8 mouse cellular contexts compared by ENCODE assay signal in the genomic region with DNA sequence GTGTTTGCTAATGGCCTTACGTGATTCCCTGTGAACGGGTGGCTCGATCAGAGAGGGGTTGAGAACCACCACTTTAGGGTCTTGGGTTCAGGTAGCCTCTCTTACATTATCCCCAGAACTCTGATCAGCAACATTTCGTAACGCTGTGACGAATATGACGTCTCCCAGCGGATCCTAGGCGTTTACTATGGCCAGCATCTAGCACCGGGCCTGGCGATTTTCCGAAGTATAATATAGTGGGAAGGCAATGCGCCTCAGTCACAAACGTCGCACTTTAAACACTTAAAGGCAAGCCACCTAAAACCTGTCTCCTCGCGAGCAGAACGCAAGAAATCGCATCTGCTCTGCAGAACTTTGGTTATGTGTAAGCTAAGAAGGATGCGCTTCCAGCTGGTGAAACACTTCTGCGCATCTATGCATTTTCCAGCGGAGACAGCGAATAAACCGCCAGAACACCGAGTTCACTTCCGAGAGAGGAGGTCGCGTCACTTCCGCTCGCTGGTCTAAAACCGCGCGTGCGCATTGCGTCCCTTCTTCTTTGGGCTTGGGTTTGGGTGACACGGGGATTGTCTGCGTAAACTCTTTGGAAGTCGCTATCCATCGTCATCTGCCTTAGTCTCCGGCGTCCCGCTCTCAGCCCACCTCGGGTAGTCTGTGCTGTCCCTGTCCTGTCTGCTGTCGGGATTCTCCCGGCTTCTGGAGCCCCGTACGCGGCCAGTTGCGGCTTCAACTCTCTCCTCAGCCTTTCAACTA. TPM values are rescaled to one million over a fixed set of nuclear protein-coding genes. Genes with fewer than 3 reads are reported as not detected.
A peak's percentile ranks its signal among the peaks of the same experiment; 100 is the strongest.
DNase-seq lines count a peak whose midpoint lies in the region; ATAC-seq and TF ChIP-seq lines count a peak whose summit lies in the region.

No protein-coding gene starts in this region.

- TF ChIP-seq CTCF in liver, embryonic 14.5 days (IDR thresholded peaks at IDR 0.05; ENCODE audit: low read depth): no peak

- DNase-seq in CD4-positive, CD25-positive, alpha-beta regulatory T cell, adult 2 months (ENCODE audit: low read depth, low spot score): peak; percentile 33
- peak; percentile 13 to 27 for DNase-seq in heart, postnatal 36 days
- DNase-seq in layer of hippocampus, adult 11-12 months (ENCODE audit: low spot score): peak; percentile 60
- DNase-seq in liver, embryonic 14.5 days (ENCODE audit: low read depth in 3 of 3, low spot score in 3 of 3): peak; percentile 10 to 27 (median 14)
- no peak for DNase-seq in spleen, adult 12 weeks (ENCODE audit: low spot score)

- no peak overlapping the region for H3K9ac ChIP-seq in liver, embryonic 14.5 days (replicated peaks)
- no peak overlapping the region for H3K9ac ChIP-seq in neural tube, embryonic 15.5 days (replicated peaks)

- no peaks in the 10 kb centered on the region for H3K4me1 ChIP-seq in brown adipose tissue, adult 24 weeks (ENCODE audit: control insufficient read depth, insufficient read depth, insufficient read length, low read length)
- H3K4me1 ChIP-seq in liver, embryonic 14.5 days (replicated peaks; ENCODE audit: control insufficient read depth in 2 of 2, insufficient read depth in 2 of 2, low read length in 1 of 2): no peaks in the 10 kb centered on the region
- H3K4me1 ChIP-seq in neural tube, embryonic 15.5 days: 0 out of 2 replicates have a peak, but pooled peaks cover 3% of the 10 kb centered on the region

- no peaks in the 10 kb centered on the region for H3K36me3 ChIP-seq in liver, embryonic 14.5 days (replicated peaks; ENCODE audit: control insufficient read depth, insufficient read depth, low read depth)
- no peaks in the 10 kb centered on the region for H3K36me3 ChIP-seq in neural tube, embryonic 15.5 days

- no peak overlapping the region for H3K27ac ChIP-seq in brown adipose tissue, adult 24 weeks (replicated peaks; ENCODE audit: low read depth, low read length)
- no peak overlapping the region for H3K27ac ChIP-seq in liver, embryonic 14.5 days
- H3K27ac ChIP-seq in neural tube, embryonic 15.5 days (replicated peaks): peak overlapping the region; percentile 68; the same call in 1 of the 2 replicates

- no peaks in the 10 kb centered on the region for H3K9me3 ChIP-seq in liver, embryonic 14.5 days (ENCODE audit: control insufficient read depth, low read length)
- no peaks in the 10 kb centered on the region for H3K9me3 ChIP-seq in neural tube, embryonic 15.5 days (replicated peaks)

- WGBS in liver, embryonic 14.5 days (ENCODE audit: insufficient replicate concordance): 36% methylated on average over 49 of the region's 49 CpGs
- 40% methylated on average over 49 of the region's 49 CpGs for WGBS in neural tube, embryonic 15.5 days

- no peak for TF ChIP-seq EP300 in liver, embryonic 14.5 days (IDR thresholded peaks at IDR 0.05; ENCODE audit: low read depth)

- peak overlapping the region; percentile 54 for H3K4me3 ChIP-seq in brown adipose tissue, adult 24 weeks (ENCODE audit: insufficient read depth, low read depth, low read length)
- H3K4me3 ChIP-seq in liver, embryonic 14.5 days (ENCODE audit: insufficient read depth in 1 of 2, low read depth in 2 of 2, low read length in 2 of 2): peak overlapping the region; percentile 8 to 44; a peak in 2 of 4 replicates
- H3K4me3 ChIP-seq in neural tube, embryonic 15.5 days (replicated peaks): peak overlapping the region; percentile 38

- no peaks in the 10 kb centered on the region for H3K27me3 ChIP-seq in liver, embryonic 14.5 days (ENCODE audit: control insufficient read depth, insufficient read depth, low read length)
- H3K27me3 ChIP-seq in neural tube, embryonic 15.5 days (replicated peaks): no peaks in the 10 kb centered on the region

- ATAC-seq in erythroblast, adult 5-6 weeks (replicated peaks; ENCODE audit: low FRiP score, poor library complexity, severe bottlenecking): peak; percentile 67
- no peak for ATAC-seq in liver, embryonic 14.5 days (ENCODE audit: insufficient read depth)
- ATAC-seq in neural tube, embryonic 15.5 days (ENCODE audit: low FRiP score): peak; percentile 89

- intact Hi-C loops in heart, postnatal 36 days (cut with DNase I): no loop called here

- H3K4me2 ChIP-seq in liver, embryonic 14.5 days (ENCODE audit: low read depth): peak overlapping the region; percentile 44
- peak overlapping the region; percentile 67 for H3K4me2 ChIP-seq in neural tube, embryonic 15.5 days

RNA-seq across cellular contexts. Expression of a gene that starts 57.8 kb away (rescaled TPM):
- 11.8 and 13.9 TPM in 2 replicates for polyA plus RNA-seq in brown adipose tissue, adult 24 weeks (2012; ENCODE audit: insufficient read depth, insufficient read length, missing spikeins)
- 6.1 and 14.0 TPM in 2 replicates for total RNA-seq in erythroblast, adult 5-6 weeks (2015; ENCODE audit: low replicate concordance)
- total RNA-seq in erythroblast, adult 5-6 weeks (2017; ENCODE audit: low replicate concordance): 6.6 and 10.5 TPM in 2 replicates
- total RNA-seq in heart, postnatal 36 days (2021): 10 to 100 TPM; 24.2 to 26.8 TPM
- polyA plus RNA-seq in liver, embryonic 14.5 days (2012; rRNA removed): 8.8 and 10.6 TPM in 2 replicates
- 6.7 TPM in 2 replicates for polyA plus RNA-seq in liver, embryonic 14.5 days (2014; fragmentation: Nextera tagmentation; extraction: Ambion mirVana)
- 23.9 and 24.5 TPM in 2 replicates for polyA plus RNA-seq in neural tube, embryonic 15.5 days (2015; fragmentation: Nextera tagmentation; extraction: Ambion mirVana)

RNA-seq across cellular contexts. Expression of a gene that starts 59.5 kb away (rescaled TPM):
- polyA plus RNA-seq in brown adipose tissue, adult 24 weeks (2012; ENCODE audit: insufficient read depth, insufficient read length, missing spikeins): not detected in 2 replicates
- not detected in 2 replicates for total RNA-seq in erythroblast, adult 5-6 weeks (2015; ENCODE audit: low replicate concordance)
- total RNA-seq in erythroblast, adult 5-6 weeks (2017; ENCODE audit: low replicate concordance): not detected in 2 replicates
- not detected for total RNA-seq in heart, postnatal 36 days (2021)
- not detected in 2 replicates for polyA plus RNA-seq in liver, embryonic 14.5 days (2012; rRNA removed)
- polyA plus RNA-seq in liver, embryonic 14.5 days (2014; fragmentation: Nextera tagmentation; extraction: Ambion mirVana): not detected in 2 replicates
- not detected in 2 replicates for polyA plus RNA-seq in neural tube, embryonic 15.5 days (2015; fragmentation: Nextera tagmentation; extraction: Ambion mirVana)
